Mouse (Mus musculus) brain, adult 2 months (tissue): ENCODE measurements around the gene Rnf4.
A peak's percentile ranks its signal among the peaks of the same experiment; 100 is the strongest.

ENCODE experiments used
- DNase-seq: peaks from one replicate; pipeline ENCODE4 v3.0.0; 2011; ENCODE audit warnings: low read depth, low spot score

The Rnf4 gene

DNA sequence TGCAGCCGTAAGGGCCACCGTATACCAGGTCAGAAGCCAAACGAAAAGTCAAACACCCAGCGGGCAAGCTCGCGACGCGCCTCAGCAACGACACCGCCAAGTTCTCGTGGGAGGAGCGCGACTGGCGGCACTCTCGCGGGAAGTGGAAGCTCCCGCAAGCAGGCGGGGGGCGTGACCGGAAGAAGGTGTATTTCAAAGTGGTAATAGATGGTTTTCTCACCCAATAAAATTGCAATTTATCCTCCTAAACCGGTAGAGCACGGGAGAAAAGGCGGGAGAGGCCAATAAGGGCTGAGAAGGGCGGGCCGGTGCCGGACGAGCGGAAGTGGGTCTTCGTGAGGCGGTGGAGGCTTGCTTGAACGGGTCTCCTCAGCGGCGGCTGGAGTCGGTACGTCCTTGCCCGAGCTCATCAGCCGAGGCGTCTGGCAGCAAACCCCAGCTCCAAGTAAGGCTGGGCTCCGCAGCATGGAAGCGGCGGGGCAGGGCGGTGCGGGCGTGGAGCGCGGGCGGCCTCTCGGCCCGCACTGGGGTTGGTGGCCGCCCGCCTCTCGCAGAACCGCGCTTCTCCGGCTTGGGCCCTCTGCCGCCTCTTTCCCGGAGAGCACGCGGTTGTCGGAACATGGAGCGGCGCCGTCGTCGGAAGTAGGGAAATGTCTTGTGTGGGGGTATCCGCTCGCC, at the start of gene Rnf4:
TSS of gene Rnf4 (plus strand) at position 193 of the 678 bp plus-strand sequence.
- DNase-seq = peak; percentile 99

DNA sequence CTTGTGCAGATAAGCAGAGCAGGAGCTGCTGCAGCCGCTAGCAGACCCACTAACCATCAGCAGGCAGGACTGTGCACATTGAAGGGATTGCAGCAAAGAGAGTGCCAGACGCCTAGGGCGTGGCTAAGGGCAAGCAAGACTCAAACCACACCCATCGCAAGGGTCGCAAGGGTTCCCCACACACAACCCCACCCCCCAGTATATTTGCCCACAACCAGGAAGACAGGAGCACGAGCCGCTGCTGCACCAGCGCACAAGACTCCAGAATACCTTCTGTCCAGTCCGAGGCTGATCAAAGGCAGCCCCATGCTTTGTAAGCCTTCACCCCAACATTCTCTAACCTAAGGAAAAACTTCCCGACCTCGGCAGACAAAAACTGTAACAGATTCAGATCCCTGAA, 49.6 kb upstream of the Rnf4 start:
- DNase-seq = peak; percentile 66

DNA sequence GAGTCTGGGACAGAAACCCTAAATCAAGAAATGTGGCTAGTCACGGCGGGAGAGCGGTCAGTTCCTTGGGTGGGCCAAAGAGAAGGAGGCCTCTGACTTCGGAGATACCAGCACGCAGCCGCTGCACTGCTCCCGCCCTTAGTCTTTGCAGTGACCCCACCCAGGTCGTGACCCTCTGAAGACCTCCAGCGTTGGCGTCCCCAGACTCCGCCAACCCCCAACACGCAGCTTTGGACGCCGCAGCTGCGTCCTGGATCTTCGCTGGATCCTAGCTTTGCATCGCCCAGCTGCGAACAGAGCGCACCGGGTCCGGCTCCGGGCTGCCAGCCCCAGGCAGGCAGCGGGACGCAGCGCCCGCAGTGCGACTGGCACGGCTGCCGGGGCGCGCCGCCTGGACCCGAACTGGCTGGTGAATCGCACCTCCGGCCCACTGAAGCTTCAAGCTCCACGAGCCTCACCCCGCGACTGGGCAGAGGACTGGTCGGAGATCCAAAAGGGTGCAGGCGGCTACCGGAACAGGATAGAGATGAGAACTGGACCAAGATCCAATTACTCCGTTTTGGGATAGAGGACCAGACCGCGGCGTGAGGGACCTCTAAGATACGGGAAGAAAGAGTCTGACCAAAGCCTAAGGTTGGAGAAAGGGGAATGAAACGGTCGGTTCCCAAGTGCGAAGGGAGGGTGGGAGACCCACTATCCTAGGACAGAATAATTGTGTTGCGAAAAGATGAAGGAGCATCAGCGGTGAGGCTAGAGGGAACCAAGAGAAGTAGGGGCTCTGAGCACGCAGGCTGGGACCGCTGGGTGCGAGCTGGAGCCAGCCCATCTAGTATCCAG, 48.9 kb upstream of the Rnf4 start:
- DNase-seq = peak; percentile 63

DNA sequence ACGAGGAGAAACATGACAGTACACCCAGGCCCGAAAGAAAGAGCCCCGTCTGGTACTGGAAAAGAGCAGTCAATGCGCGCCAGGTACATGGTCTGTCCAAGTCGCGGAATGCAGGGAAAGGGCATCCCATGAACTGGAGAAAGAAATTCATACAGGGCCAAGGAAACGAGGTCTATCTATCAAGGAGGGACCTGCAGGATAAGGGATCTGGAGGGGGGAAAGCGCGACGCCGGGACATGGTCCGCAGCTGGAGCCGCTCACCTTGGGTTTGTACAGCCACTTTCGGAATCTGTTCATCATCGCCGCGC, 48.3 kb upstream of the Rnf4 start:
- peak; percentile 61 for DNase-seq

DNA sequence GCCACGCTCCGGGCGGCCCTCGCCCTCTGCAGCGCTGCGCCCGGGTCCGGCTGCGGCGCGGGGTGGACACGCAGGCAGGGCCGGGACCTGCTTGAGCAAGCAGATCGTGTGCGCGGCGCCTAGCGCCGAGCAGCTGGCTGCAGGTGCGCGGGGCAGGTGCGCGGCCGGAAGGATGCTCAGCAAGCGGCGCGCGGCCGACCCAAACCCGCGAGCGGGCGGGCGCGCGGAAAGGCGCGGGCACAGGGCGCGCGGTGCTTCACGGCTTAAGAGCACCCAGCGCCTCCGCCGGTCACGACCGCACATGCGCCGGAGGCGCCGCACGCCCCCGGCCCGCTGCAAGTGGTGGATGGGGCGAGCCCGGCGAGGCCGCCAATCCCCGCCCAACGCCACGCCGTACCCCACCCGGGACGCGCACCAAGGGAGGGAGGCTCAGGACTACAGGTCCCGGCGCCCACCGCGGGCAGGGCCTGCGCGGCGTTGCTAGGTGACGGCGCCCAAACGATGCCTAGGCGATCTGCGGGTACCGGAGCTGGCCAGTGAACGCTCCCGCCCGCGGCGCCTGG, 47.9 kb upstream of the Rnf4 start, which contains the start of the genes Zfyve28 and Cfap99:
TSS of gene Zfyve28 (minus strand) at position 296 of the 563 bp plus-strand sequence.
TSS of gene Cfap99 (plus strand) at position 447 of the 563 bp plus-strand sequence.
- DNase-seq = peak; percentile 99

DNA sequence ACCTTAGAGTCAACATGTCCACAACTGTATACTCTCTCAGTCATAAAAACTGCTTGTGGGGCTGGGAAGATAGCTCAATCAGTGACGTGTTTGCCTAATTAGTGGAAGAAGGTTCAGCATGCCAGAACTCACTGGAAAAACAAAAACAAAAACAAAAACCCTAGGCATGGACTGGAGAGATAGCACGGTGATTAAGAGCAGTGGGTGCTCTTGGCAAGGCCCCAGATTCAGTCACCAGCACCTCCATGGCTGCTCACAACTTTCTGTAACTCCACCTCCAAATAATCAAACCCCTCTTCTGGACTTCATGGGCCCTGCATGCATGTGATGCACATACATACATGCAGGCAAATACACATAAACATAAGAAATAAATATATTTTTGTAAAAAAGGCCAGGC, 46.8 kb upstream of the Rnf4 start:
- no peak for DNase-seq

DNA sequence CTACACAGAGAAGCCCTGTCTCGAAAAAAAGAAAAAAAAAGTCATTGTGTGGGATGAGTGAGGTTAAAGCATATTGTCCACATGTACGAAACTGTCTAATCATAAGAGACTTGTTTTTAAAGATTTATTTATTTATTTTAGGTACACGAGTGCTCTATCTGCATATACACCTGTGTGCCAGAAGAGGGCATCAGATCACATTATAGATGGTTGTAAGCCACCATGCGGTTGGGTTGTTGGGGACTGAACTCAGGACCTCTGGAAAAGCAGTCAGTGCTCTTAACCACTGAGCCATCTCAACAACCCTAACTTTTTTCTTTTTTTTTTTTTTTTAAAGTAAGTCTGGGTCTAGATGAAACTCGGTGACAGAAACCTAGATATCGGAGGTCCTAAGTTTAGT, 42.7 kb upstream of the Rnf4 start:
- no peak for DNase-seq

DNA sequence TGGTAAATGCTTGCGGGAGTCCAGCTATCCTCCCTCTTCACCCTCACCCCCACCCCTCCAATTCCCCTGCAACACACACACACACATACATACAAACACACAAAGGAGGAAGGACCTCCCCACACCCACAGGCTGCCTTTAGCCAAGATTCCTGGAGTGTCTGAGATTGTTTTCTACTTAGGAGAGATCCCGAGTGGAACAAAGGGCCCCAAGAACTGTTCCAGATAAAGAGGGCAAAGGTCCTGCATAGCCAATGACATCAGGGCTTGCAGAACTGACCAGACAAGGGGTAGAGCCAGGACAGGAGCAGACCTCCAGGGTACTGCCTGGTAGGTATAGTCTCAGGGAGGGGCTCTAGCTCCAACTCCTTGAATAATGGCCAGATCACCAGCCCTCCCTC, 41.4 kb upstream of the Rnf4 start:
- DNase-seq = no peak

DNA sequence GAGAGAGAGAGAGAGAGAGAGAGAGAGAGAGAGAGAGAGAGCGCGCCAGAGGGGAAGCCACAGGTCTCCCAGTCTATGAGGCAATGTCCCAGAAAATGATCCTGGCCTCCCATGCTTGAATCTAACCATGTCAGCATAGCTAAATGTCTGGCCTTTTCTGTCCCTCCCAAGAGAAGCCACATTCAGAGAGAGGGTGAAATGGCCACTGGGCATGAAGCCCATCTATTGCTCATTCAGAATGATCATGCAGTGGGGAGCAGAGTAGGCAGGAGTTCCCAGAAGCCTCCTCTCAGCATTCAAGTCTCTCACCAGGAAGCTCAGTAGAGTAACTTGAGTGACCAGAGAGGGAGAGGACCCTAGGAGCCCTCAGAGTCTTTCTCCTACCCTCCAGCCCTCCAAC, 40.9 kb upstream of the Rnf4 start:
- no peak for DNase-seq

DNA sequence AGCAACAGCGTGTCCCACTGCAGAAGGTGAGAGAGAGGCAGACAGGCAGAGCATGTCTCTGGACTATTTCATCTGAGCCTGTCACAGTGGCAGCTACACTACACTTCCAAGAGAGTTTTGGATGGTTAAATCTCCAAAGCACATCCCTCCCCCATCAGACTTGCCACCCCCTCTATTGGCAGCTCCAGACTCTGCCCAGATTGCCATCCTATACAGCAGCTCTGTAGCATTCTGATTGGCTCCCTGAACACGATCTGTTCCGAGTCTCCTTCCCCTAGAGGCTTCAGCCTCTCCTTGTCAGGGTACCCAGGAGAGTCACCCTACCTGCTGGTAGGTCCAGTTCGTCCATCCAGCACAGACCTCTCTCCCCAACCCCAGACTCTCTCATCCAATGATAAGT, 38.0 kb upstream of the Rnf4 start:
- peak; percentile 67 for DNase-seq

DNA sequence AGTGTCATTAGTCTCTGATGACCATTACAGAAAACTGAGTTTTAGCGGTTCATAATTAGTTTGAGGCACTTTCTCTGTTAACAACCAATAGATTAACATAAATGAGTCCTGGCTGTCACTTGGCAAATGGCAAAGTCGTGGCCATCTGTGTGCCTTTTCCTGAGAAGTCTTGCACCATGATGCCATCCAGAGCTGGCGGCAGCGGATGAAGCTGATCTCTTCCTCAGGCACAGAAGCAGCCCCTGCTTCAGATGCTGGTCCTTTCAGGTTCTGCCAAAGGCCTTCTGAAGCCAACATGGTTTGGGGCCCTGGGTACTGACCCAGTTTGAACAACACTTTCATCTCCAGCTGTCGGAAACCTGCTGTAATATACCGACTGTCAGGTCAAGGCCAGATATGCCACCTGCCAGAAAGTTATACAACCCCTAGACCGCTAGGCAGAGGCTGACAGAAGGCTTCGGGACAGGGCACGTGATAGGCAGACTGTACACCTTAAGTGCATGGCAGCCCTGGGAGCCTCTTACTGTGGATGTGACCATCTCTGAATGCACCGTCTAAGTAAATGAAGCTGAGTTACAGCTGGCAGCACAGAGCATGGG, 37.1 kb upstream of the Rnf4 start:
- DNase-seq = peak; percentile 63

DNA sequence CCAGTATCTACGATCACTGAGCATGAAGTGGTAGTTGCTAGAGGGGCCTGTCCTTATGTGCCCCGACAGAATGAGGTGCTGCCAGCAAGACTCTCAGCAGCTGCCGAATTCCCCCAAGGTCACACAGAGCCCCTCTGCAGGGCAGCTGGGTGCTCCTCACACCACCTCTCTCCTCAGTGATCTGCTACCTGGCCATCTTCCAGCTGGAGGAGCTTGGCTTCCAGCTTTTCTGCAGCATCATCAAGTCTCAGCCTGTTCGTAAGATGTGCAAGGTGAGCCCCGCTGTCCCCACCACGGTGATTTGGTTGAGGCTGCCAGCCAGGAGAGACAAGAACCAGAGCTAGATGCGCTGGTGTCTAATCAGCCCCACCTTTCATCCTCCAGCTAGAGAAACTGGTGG, 33.7 kb upstream of the Rnf4 start:
- DNase-seq = no peak

DNA sequence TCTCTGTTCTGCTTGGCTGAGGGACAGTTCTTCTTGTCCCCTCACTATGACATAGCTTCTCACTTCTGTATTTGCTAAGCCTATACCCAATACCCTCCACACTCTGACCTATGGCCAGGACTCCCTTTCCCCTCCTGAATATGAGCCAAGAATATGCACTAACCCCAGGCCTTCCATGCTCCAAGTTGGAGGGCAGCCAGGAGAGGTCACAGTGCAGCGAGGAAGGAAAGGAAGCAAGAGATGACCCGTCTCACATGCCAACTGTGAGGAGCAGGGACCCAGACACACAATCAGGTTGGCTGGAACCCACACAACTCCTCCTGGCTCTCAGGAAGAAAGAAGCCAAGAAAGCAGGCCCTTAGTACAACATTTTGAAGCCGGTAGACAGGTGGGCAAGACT, 27.1 kb upstream of the Rnf4 start:
- DNase-seq = no peak

DNA sequence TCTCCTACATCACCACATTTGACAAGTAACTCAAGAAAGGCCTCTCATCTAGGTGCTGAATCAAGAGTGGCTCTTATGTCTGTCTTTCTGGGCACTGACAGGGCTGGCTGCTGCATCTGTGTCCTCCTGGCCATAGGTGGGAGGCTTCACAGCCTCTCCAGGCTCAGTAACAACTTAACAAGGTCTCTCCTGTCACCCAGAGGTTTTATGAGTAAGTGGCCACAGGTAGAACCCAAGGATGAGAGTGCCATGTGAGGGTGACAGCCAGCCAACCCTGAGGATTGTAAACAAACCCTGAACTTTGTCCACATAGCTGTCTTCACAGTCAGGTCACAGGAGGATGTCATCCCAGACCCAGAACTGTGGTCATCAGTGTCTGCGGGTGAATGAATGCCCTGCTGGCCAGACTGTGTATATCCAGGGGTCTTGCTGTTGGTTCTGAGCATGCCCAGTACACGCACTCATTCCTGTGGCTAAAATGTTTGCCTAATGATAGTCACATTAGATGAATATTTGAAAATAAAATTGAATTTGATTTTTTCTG, 16.5 kb upstream of the Rnf4 start:
- no peak for DNase-seq

DNA sequence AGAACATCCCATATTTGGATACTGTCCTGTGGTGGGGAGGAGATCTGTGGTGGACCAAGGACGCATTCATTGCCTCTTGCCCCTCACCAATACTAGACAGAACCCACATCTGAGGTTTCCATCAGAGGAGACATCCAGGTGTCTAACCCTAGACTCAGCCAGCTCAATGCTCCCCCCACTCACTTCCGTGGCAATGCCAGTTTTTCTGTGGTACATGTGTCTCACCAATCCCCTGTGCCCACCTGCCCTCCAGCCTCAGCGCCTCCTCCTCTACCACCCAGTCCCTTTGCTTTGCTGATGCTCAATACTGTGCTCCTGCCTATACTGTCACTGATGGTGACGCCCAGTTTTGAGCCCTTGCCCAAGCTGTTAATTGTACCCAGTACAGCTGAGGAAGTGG, 14.9 kb upstream of the Rnf4 start:
- DNase-seq = no peak

DNA sequence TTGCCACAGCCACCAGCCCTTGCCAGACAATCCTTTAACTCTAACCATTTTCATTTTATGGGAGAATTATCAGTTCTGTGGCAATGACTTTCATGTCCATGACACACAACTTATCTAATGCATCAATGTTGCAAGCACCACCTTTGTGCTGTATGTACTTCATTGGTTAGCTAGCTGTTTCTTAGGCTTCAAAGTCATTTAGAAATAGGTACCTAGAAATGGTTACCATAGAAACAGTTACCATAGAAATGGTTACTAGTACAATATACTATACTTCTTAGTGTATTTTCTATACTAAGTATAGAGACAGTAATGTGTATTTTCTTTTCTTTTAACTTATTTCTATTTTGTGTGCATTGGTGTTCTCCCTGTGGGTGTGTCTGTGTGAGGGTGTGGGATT, 10.8 kb upstream of the Rnf4 start:
- DNase-seq = peak; percentile 13

DNA sequence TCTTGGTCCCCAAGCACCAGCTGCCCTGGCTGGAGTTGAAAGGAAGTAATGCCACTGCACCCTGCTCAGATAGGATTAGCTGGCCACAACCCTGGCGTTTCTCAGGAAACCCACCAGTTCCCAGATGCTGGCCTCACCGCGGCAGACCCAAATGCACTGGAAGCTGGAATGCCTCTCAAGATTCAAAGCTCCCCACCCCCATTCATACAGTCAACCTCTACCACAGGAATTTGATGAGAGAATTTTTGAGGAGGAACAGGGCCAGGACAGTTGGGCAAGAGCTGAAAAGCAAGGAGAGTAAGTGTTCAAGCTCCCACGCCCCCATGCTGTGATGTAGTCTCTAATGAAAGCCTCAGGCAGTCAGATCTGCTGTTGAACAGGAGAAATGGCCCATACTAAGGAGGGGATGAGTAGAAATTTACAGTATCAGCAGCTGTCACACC, 9.8 kb upstream of the Rnf4 start:
- DNase-seq = peak; percentile 20

DNA sequence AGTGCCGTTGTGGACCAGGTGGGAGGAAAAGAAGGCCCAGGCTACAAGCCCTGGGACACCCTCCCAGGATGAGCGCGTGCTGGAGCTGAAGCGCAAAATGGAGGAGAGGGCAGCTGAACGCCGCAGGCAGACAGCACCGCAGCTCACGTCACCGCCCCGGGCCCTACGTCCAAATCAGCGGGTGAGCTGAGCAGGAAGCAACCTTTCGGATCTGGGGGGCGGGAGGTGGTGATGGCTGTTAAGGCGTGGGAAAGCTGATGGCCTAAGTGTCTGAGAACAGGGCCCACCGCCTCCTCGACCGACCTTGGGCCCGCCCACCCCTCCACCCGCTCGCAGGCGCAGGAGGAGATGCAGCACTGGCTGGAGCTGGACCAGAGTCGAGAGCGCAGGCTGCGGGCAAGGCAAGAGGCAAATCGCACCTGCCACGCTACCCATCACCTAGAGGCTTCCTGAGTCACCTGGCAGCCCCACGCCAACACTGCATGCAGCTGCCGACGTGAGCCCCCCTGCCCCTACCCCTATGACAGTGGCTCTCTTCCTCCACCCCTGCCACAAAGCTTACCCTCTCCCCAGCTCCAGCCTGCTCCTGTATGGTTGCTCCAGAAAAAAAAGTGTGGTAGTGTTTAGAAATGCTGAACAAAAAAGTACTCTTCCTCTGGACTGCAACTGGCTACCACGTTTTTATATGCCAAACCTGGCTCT, 9.1 kb upstream of the Rnf4 start:
- DNase-seq = peak; percentile 38

DNA sequence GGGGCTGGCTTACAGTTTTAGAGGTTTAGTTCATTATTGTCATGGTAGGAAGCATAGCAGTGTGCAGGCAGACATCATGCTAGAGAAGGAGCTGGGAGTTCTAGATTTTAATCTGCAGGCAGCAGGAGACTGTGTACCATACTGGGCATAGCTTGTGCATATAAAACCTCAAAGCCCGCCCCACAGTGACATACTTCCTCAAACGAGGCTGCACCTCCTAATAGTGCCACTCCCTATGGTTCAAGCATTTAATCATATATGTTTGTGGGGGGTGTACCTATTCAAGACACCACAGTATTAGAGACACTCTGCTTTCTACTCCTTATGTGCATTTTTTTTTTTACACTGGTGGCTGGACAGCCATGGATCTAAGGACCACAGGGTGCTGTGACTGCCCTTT, 6.0 kb upstream of the Rnf4 start:
- no peak for DNase-seq

DNA sequence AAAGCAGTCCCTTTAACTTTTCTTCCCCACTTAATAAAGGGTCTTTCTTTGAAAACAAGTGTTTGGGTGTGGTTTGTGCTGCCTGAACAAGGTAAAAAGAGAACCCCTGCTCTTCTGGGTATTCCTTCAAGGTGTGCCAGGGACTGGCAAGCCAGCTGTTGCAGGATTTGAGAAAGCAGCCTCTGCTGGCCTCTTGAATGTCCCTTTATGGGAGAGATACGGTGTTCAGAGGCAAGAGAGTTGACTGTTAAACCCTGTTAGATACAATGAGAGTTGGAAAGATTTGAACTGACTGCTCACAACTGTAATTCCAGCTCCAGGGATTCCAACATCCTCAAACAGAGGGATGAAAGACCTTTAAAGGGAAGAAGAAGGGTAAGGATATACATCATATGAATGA, 2.0 kb upstream of the Rnf4 start:
- DNase-seq = no peak

DNA sequence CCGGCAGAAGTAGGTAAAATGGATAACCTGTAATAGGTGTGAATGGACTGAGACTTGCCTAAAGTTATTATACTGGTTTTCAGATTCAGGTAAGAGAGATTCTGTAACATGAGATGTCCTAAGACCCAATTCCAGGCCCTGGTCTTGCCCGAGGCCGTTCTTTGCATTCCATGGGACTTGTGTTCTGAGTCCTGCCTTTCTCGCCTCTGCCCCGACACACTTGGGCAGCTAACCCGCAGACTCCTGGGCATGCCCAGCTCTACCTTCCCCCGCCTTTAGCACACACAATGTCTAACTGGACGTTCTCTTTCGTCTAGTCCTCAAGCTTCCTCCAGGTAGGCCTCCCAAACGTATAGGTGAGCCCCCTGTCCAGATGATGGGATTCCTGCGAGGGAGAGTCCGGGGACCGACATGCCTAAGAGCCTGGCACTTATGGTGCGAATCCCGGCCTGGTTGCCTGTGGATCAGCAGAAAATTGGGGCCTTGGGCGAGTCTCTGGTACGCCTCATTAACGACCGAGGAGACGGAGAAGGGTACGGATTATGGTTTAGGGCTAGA, 471 bp upstream of the Rnf4 start:
- DNase-seq = peak; percentile 54
